Mouse (Mus musculus) G1E (cell line): ENCODE measurements around the gene Unc45b. TPM values are rescaled to one million over a fixed set of nuclear protein-coding genes. Genes with fewer than 3 reads are reported as not detected.

Experiments used
- ATAC-seq: 2 replicates; pipeline ENCODE4 v1.8.0; 2016; ENCODE audit warnings: mild to moderate bottlenecking; ENCODE audit not compliant: insufficient number of reproducible peaks, poor library complexity, low FRiP score, severe bottlenecking; ENCODE audit errors: extremely low read depth
- DNase-seq: peaks from one replicate; pipeline ENCODE4 v3.0.0; 2012; ENCODE audit warnings: low spot score
- H3K27me3 ChIP-seq: 2 replicates; pipeline ENCODE4 v1.6.1; 2012; ENCODE audit warnings: mild to moderate bottlenecking, low read length, inconsistent platforms; ENCODE audit not compliant: insufficient read depth
- H3K36me3 ChIP-seq: replicated peaks from 2 replicates; pipeline ENCODE3; 2012; ENCODE audit warnings: mild to moderate bottlenecking, inconsistent platforms
- H3K4me1 ChIP-seq: 2 replicates; pipeline ENCODE4 v1.6.1; 2012; ENCODE audit warnings: low read depth, low read length, inconsistent platforms, mixed read lengths; ENCODE audit not compliant: insufficient read depth
- H3K4me3 ChIP-seq: 2 replicates; pipeline ENCODE4 v1.5.1; 2012; ENCODE audit warnings: low read depth, mild to moderate bottlenecking, inconsistent platforms, low read length, moderate library complexity, mixed read lengths
- H3K9me3 ChIP-seq: replicated peaks from 2 replicates; pipeline ENCODE4 v1.6.1; 2012; ENCODE audit warnings: inconsistent platforms
- CTCF ChIP-seq: IDR thresholded peaks from 2 replicates; pipeline ENCODE4 v1.5.1; 2012; ENCODE audit warnings: low read depth, low read length, inconsistent platforms, mixed read lengths
- GATA1 ChIP-seq: IDR thresholded peaks from 2 replicates; pipeline ENCODE4 v1.6.1; 2012; ENCODE audit warnings: borderline replicate concordance, low read length, inconsistent platforms, mixed read lengths
- GATA2 ChIP-seq: IDR thresholded peaks from 2 replicates; pipeline ENCODE4 v1.6.1; 2012; ENCODE audit warnings: low read depth, low read length, inconsistent platforms, borderline replicate concordance
- POLR2AphosphoS5 ChIP-seq: IDR thresholded peaks from 2 replicates; pipeline ENCODE4 v1.6.1; 2012; ENCODE audit warnings: low read depth, low read length, inconsistent platforms; ENCODE audit not compliant: insufficient replicate concordance
- TAL1 ChIP-seq: conservative IDR thresholded peaks from 2 replicates; pipeline ENCODE4 v1.6.1; 2012; ENCODE audit warnings: low read depth, low read length, inconsistent platforms, mixed read lengths
- polyA plus RNA-seq: library from polyadenylated mRNA; stranded (reverse); fragments of >175 nt; gene quantifications from 2 replicates; pipeline ENCODE4 v1.2.3, GENCODE M21; 2012
- total RNA-seq, 2 experiments: library from RNA; stranded (forward) in 1 of 2; stranded (reverse) in 1 of 2; fragments of 200-1000 nt in 1 of 2; fragments of >200 nt in 1 of 2; fragmentation: Nextera tagmentation in 1 of 2; gene quantifications; 2 replicates each; pipeline ENCODE4 v1.2.3; 2014 to 2017

Gene Unc45b
- total RNA-seq (2014; fragmentation: Nextera tagmentation) (0.38 TPM in 1 of 2 replicates, not detected in the other), total RNA-seq (2017) (0.12 and 0.33 TPM in 2 replicates), polyA plus RNA-seq (0.01 and 0.02 TPM in 2 replicates)

- no peak for DNase-seq
- ATAC-seq, result no peak
- peaks cover 19% of the 10 kb centered on the region for H3K36me3 ChIP-seq
- TF ChIP-seq GATA2, result no peak
- TF ChIP-seq TAL1, result no peak
- TF ChIP-seq CTCF, result no peak
- no peak for TF ChIP-seq GATA1
- TF ChIP-seq POLR2AphosphoS5, result no peak
- H3K9me3 ChIP-seq, result no peaks in the 10 kb centered on the region
- H3K4me3 ChIP-seq, result no peak within 1 kb of the TSS
- H3K27me3 ChIP-seq, result peaks cover 31% of the 10 kb centered on the region
- peaks cover 29% of the 10 kb centered on the region for H3K4me1 ChIP-seq
Measured at GRCm38 (mm10) chr11:82910250-82910649, at the start of gene Unc45b. Unc45b (plus strand) TSS chr11:82910550.

GRCm38 (mm10) chr11:82860759-82861158, 49.6 kb upstream of the Unc45b start:
- Histone ChIP-seq H3K27me3 (no peaks in the 10 kb centered on the region), H3K36me3 (peaks cover 71% of the 10 kb centered on the region), H3K4me1 (peaks cover 69% of the 10 kb centered on the region), H3K4me3 (no peak overlapping the region), H3K9me3 (no peaks in the 10 kb centered on the region)
- DNase-seq (no peak), ATAC-seq (no peak)
- TF ChIP-seq GATA1 (no peak), CTCF (no peak), TAL1 (no peak), GATA2 (no peak), POLR2AphosphoS5 (no peak)

- H3K9me3 ChIP-seq, result no peaks in the 10 kb centered on the region
- ATAC-seq, result no peak
- DNase-seq, result no peak
- TF ChIP-seq TAL1 (no peak), GATA1 (no peak), POLR2AphosphoS5 (no peak), CTCF (no peak), GATA2 (no peak)
- H3K27me3 ChIP-seq, result no peaks in the 10 kb centered on the region
- no peak overlapping the region for H3K4me3 ChIP-seq
- H3K4me1 ChIP-seq, result peaks cover 69% of the 10 kb centered on the region
- H3K36me3 ChIP-seq, result peaks cover 64% of the 10 kb centered on the region
Measured at GRCm38 (mm10) chr11:82861558-82861957, 48.8 kb upstream of the Unc45b start.

- Histone ChIP-seq H3K4me3 (no peak overlapping the region), H3K9me3 (no peaks in the 10 kb centered on the region), H3K4me1 (peaks cover 72% of the 10 kb centered on the region), H3K27me3 (no peaks in the 10 kb centered on the region), H3K36me3 (peaks cover 57% of the 10 kb centered on the region)
- TF ChIP-seq CTCF, result no peak
- TF ChIP-seq GATA1, result no peak
- no peak for TF ChIP-seq TAL1
- TF ChIP-seq POLR2AphosphoS5, result no peak
- no peak for TF ChIP-seq GATA2
- ATAC-seq (no peak), DNase-seq (no peak)
Measured at GRCm38 (mm10) chr11:82862638-82863037, 47.7 kb upstream of the Unc45b start.

- Histone ChIP-seq H3K4me1 (peaks cover 73% of the 10 kb centered on the region), H3K9me3 (no peaks in the 10 kb centered on the region), H3K27me3 (no peaks in the 10 kb centered on the region), H3K4me3 (no peak overlapping the region), H3K36me3 (peaks cover 55% of the 10 kb centered on the region)
- TF ChIP-seq GATA2 (no peak), CTCF (no peak), POLR2AphosphoS5 (no peak)
- DNase-seq (no peak), ATAC-seq (no peak)
Measured at GRCm38 (mm10) chr11:82863059-82863458, 47.3 kb upstream of the Unc45b start.

GRCm38 (mm10) chr11:82863488-82863931, 46.8 kb upstream of the Unc45b start:
- no peaks in the 10 kb centered on the region for H3K27me3 ChIP-seq
- H3K9me3 ChIP-seq, result no peaks in the 10 kb centered on the region
- ATAC-seq, result peak; percentile 38; the same call in 1 of the 2 replicates
- peaks cover 74% of the 10 kb centered on the region for H3K4me1 ChIP-seq
- H3K36me3 ChIP-seq, result peaks cover 53% of the 10 kb centered on the region
- no peak overlapping the region; the same call in 1 of the 2 replicates for H3K4me3 ChIP-seq
- DNase-seq, result no peak
- TF ChIP-seq TAL1, result no peak
- no peak for TF ChIP-seq CTCF
- TF ChIP-seq GATA2, result no peak
- no peak for TF ChIP-seq POLR2AphosphoS5
- TF ChIP-seq GATA1, result no peak
